Mouse (Mus musculus) left cerebral cortex, adult 11 months (tissue): Measurements from ENCODE around the gene Cacna1b.

Experiments used
- DNase-seq: peaks from one replicate; pipeline ENCODE4 v3.0.0; 2022; ENCODE audit warnings: low spot score

Gene Cacna1b

DNA sequence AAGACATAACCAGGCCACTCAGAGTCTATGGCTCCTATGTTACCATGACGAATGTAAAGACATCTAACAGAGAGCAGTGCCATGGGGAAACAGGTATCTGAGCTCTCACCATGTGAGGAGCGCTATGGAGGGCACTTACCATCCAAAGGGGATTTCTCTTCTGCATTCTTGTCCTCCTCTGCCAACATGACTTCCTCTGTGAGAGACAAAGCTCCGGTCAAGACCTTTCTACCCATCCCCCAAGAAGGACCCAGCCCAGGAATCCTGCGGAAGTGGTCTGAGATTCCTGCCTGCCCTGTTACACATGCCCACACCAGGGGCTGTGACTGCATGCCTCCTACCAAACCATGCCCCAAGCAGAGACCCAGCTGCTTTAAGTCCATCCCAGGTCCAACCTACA lies 44.0 kb downstream of the Cacna1b start:
- no peak for DNase-seq

GRCm38 (mm10) chr2:24717963-24718362 lies 45.0 kb downstream of the Cacna1b start:
- DNase-seq: no peak

- DNase-seq: peak; percentile 28
Observed at GRCm38 (mm10) chr2:24717461-24717860, 45.5 kb downstream of the Cacna1b start.

GRCm38 (mm10) chr2:24705929-24706328 lies 57.0 kb downstream of the Cacna1b start:
- DNase-seq: no peak

- DNase-seq: no peak
Observed at GRCm38 (mm10) chr2:24702208-24702957, 60.6 kb downstream of the Cacna1b start.

DNA sequence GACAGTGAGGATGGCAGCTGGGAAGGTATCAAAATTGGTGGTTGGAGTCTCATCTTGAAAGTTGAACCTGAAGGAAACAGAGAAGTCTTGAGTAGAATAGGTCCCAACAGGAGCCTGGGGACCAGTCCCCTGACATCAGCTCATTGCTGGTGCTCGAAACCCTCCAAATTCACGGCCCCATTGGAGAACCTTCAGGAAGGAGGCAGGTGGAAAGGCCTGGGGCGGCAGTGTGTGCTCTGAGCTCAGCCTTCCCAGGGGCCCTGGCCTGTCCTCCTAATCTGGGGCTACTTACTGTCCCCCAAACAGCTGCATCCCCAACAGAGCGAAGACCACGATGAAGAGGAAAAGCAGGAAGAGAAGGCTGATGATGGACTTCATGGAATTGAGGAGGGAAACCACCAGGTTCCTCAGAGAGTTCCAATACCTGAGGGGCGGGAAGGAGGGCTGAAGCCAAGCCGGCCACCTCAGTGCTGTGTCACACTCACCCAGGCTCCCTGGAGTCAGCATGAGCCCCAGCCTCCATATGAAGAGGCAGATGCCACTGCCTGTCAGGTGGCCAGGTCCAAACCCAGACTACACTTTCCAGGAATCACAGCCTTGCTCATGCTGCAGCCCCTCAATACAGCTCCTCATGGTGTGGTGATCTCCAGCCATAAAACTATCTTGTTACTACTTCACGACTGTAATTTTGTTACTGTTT lies 65.5 kb downstream of the Cacna1b start:
- DNase-seq: no peak

DNA sequence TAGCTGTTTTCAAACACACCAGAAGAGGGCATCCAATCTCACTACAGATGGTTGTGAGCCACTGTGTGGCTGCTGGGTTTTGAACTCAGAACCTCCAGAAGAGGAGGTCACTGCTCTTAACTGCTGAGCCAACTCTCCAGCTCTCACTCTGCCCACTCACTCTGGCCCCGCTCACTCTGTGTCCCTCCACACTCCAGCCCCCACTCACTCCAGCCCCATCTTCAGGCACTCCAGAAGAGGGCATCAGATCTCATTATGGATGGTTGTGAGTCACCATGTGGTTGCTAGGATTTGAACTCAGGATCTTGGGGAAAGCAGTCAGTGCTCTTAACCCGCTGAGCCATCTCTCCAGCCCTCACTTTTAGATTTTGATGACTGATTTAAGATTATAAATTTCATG lies 70.6 kb downstream of the Cacna1b start:
- no peak for DNase-seq

DNA sequence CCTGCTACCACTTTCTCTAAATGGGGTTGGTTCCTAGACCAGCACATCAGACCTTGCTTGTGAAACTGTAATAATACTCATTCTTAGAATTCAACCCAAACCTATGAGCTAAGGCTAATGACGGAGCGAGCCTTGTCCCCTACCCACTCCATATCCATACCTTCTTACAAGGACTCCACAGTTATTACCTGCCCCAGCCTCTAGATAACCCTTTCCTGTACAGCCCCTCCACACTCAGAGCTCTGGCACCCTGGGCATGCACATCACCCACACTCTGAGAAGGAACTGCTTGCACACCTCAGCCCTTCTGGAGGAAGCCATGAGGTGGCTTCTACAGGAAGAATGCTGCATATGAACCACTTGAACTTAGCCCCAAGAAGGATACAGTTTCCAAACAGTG lies 72.6 kb downstream of the Cacna1b start:
- no peak for DNase-seq

- no peak for DNase-seq
Observed at GRCm38 (mm10) chr2:24685347-24685746, 77.6 kb downstream of the Cacna1b start.

DNA sequence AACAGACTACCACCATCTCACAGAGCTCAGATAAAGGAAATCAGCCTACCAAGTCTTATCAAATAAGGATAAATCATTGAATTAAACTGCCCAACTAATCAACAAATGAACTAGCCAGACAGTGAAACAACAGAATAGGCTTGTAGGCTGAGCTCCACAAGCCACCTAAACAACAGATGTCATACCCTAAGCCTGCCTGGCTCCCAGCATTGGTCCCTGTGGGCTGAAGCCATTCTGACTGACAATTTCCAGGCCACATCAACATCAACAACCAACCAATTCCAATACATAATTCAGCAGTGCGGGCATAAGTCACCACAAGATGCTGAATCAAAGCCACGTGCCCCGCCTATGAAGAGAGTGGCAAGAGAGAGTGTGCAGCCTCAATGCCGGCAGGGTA lies 78.2 kb downstream of the Cacna1b start:
- no peak for DNase-seq

- DNase-seq: no peak
Observed at GRCm38 (mm10) chr2:24683266-24683665, 79.7 kb downstream of the Cacna1b start.

GRCm38 (mm10) chr2:24680731-24681130 lies 82.2 kb downstream of the Cacna1b start:
- no peak for DNase-seq

- DNase-seq: no peak
Observed at GRCm38 (mm10) chr2:24680176-24680575, 82.8 kb downstream of the Cacna1b start.

DNA sequence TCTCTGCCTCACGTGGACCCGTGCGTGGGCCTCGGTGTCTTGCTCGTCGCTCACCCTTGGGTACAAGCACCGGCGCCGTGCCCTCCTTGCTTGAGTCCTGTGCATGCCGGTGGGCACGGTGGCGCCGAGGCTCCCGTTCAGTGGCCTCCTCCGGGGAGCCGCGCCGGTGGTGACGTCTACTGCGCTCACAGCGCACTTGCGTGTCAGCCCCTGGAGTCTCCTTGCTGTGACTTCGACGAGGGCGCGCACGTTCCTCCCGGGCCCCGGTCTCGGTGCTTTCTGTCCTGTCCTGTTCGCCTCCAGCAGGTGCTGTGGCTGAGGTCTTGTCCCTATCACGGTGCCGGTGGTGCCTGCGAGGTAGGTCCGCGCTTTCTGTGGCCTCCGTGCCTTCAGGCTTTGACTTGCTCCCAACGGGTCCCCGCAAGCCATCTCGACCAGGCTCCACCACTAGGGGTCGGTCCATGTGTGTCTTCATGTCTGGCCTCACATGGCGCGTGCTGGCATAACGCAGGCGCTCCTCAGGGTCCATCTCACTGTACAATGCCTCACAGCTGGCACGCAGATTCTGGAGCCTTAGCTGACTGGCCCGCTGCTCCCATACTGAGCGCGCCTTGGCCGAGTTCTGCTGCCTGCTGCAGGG lies 83.8 kb downstream of the Cacna1b start:
- no peak for DNase-seq

DNA sequence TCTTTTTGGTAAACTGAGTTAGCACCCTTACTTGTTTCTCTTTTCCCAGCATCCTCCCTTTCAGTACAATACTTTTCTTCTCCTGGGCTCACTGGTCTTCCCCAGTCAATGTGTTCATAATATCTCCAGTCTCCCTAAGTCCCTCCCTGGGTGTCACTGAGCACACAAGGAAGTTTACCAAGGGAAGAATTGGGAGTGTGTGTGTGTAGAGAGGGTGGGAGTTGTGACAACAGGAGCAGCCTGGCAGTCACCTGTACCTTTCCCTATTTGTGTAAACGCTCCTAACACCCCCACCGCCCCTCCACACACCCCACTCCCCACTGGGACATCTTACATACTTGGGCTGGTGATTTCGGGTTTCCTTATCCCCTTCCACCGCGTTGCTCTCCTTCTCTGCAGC lies 84.4 kb downstream of the Cacna1b start:
- no peak for DNase-seq

DNA sequence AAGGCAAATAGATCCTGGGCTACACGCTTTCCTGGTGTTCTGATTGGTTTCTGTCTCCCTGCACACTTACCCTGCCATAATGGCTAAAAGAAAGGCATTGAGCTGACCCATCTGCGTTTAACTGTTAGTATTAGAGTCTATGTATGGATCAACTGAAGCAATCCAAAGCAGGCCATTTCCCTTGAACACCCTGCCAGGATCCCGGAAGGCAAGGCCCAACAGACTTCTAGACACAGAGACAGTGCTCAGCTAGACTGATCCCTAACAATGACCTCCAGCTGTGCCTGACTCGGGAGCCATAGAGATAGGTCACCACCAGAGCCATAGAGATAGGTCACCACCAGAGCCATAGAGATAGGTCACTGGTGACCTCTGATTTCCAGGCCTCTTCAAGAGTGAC lies 84.8 kb downstream of the Cacna1b start:
- DNase-seq: no peak

DNA sequence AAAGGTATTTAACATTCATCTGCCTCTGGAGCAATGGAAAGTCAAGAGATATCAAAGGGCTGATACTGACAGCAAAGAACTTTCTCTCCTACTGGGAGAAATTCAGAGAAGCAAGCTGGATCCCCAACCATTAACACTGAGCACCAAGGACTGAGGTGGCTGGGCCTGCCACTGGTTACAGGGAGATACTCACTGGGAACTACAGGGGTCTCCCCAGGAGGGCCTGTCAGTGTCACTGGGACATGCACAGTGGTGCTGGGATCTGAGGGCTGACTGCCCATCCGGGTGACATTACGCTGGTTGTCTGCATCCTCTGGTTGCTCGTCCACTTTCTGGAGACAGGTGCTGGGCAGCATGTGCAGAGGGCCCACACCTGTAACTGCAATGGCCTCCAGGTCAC lies 85.3 kb downstream of the Cacna1b start:
- DNase-seq: no peak

- no peak for DNase-seq
Observed at GRCm38 (mm10) chr2:24674432-24675006, 88.4 kb downstream of the Cacna1b start.

GRCm38 (mm10) chr2:24668598-24668997 lies 94.4 kb downstream of the Cacna1b start:
- DNase-seq: no peak

- no peak for DNase-seq
Observed at GRCm38 (mm10) chr2:24664678-24665257, 98.2 kb downstream of the Cacna1b start.

- no peak for DNase-seq
Observed at GRCm38 (mm10) chr2:24659150-24659775, 103.7 kb downstream of the Cacna1b start.

- DNase-seq: no peak
Observed at GRCm38 (mm10) chr2:24648503-24648902, 114.4 kb downstream of the Cacna1b start.
